Mouse (Mus musculus): ENCODE results near the gene Ankrd13a. TPM values are rescaled to one million over a fixed set of nuclear protein-coding genes. Genes with fewer than 3 reads are reported as not detected.
"Not testable (repeated sequence)": the region's sequence is repeated elsewhere in the genome, so short reads cannot be mapped to it uniquely, and the experiment has no call there.

The Ankrd13a gene
- total and polyA plus RNA-seq, 2 experiments: 11.4 to 15.9 TPM

DNA sequence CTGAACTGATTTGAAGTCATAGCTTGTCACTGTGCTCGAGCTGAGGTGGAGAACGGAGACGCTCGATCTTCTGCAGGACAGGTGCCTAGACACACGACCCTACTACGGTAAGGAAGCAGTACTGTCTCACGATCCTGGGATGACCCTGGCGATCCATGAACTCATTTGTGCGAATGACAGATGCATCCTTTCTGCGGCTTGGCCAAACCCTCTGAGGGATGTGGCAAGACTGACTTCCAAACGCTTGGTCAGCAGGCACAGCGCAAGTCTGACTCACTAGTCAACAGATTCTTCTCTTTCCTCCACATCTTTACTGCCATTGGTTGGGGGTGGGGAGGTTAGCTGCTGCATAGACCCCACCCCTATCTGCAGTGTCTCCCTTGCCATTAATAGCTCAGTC, 53.0 kb downstream of the Ankrd13a start:
- Histone ChIP-seq H3K9ac (ENCODE audit: low read depth, low read length) (no peak overlapping the region), H3K4me1 (ENCODE audit: control insufficient read depth, insufficient read depth, low read length) (no peaks in the 10 kb centered on the region; the same call in 1 of the 2 replicates), H3K27ac (replicated peaks; ENCODE audit: insufficient read depth, low read depth, low read length) (no peak overlapping the region), H3K36me3 (ENCODE audit: control insufficient read depth, insufficient read depth, low read length) (no peaks in the 10 kb centered on the region), H3K79me2 (ENCODE audit: control insufficient read depth, insufficient read depth, low read length) (no peaks in the 10 kb centered on the region), H3K27me3 (ENCODE audit: control insufficient read depth, insufficient read depth, low read length) (no peaks in the 10 kb centered on the region), H3K4me3 (ENCODE audit: insufficient read depth, low read depth, low read length) (no peak overlapping the region)
- no peak for TF ChIP-seq POLR2A (IDR thresholded peaks at IDR 0.05; ENCODE audit: extremely low read depth, insufficient read depth, low read length)
- no peak for TF ChIP-seq CTCF (IDR thresholded peaks at IDR 0.05; ENCODE audit: low read depth, low read length)
- WGBS: 78% methylated on average over 12 of the region's 12 CpGs
- DNase-seq (ENCODE audit: extremely low read depth, low read depth, low spot score): no peak

DNA sequence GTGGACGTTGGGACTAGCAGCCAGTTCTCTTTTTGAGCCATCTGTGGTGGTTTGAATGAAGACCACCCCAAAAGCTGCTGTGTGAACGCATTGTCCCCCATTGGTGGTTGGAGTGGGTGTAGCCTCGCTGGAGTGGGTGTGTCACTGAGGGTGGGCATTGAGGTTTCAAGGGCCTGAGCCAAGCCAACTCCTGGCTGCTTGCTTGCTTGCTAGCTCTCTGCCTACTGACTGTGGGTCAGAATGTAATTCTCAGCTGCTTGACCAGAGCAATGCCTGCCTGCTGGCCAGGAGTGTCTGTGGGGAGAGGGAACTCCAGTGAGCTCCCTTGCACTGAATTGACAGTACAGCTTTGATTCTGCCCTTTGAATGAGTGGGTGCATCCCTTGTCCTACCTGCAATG, 55.3 kb downstream of the Ankrd13a start:
- TF ChIP-seq POLR2A (IDR thresholded peaks at IDR 0.05; ENCODE audit: extremely low read depth, insufficient read depth, low read length): no peak
- no peak for TF ChIP-seq CTCF (IDR thresholded peaks at IDR 0.05; ENCODE audit: low read depth, low read length)
- H3K9ac ChIP-seq (ENCODE audit: low read depth, low read length): no peak overlapping the region
- no peaks in the 10 kb centered on the region for H3K79me2 ChIP-seq (ENCODE audit: control insufficient read depth, insufficient read depth, low read length)
- H3K27me3 ChIP-seq (ENCODE audit: control insufficient read depth, insufficient read depth, low read length): no peaks in the 10 kb centered on the region
- H3K36me3 ChIP-seq (ENCODE audit: control insufficient read depth, insufficient read depth, low read length): no peaks in the 10 kb centered on the region
- DNase-seq (ENCODE audit: extremely low read depth, low read depth, low spot score): no peak
- no peak overlapping the region for H3K27ac ChIP-seq (replicated peaks; ENCODE audit: insufficient read depth, low read depth, low read length)
- whole genome bisulfite sequencing: 74% methylated on average over 3 of the region's 3 CpGs
- no peak overlapping the region for H3K4me3 ChIP-seq (ENCODE audit: insufficient read depth, low read depth, low read length)
- H3K4me1 ChIP-seq (ENCODE audit: control insufficient read depth, insufficient read depth, low read length): no peaks in the 10 kb centered on the region; the same call in 1 of the 2 replicates

DNA sequence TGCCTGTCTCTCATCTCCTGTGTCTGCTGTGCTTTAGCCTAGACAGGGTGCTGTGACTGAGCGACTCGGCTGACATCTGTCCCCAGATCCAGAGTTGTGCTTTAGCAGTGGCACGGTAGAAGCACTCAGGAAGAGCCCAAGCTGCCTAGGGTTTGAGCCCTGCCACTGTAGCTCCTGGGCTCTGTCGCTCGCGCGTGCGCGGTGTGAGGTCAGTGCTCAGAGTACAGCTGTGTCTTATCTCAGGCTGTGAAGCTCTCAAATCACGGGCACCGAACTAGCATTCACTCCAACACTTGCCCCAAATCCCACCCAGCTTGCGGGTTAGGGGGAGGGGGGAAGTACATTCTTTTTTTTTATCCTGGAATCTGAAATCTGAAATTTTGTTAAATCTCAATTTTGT, 62.4 kb downstream of the Ankrd13a start:
- Histone ChIP-seq H3K27ac (replicated peaks; ENCODE audit: insufficient read depth, low read depth, low read length) (no peak overlapping the region), H3K27me3 (ENCODE audit: control insufficient read depth, insufficient read depth, low read length) (no peaks in the 10 kb centered on the region; the same call in 1 of the 2 replicates), H3K36me3 (ENCODE audit: control insufficient read depth, insufficient read depth, low read length) (no peaks in the 10 kb centered on the region), H3K4me1 (ENCODE audit: control insufficient read depth, insufficient read depth, low read length) (no peaks in the 10 kb centered on the region), H3K4me3 (ENCODE audit: insufficient read depth, low read depth, low read length) (no peak overlapping the region), H3K79me2 (ENCODE audit: control insufficient read depth, insufficient read depth, low read length) (no peaks in the 10 kb centered on the region), H3K9ac (ENCODE audit: low read depth, low read length) (no peak overlapping the region)
- TF ChIP-seq POLR2A (IDR thresholded peaks at IDR 0.05; ENCODE audit: extremely low read depth, insufficient read depth, low read length) (no peak), CTCF (IDR thresholded peaks at IDR 0.05; ENCODE audit: low read depth, low read length) (no peak)
- 67% methylated on average over 12 of the region's 12 CpGs for WGBS
- no peak for DNase-seq (ENCODE audit: extremely low read depth, low read depth, low spot score)

DNA sequence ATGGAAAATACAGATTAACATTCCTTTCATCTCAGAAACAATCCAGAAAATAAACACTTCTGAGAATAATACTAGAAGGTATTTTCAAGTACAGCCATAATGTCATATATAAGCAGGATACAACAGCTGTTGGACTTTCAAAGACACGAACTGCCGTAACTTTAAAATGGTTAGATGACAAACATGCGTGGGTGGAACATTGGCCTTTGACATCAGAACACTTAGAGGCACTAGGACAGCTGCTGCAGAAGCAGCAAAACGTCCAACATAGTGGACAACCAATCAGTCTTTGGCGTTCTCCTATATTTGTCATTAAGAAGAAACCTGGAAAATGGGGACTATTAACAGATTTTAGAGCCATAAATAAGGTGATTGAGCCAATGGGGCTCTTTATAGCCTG, 66.0 kb downstream of the Ankrd13a start:
- H3K36me3 ChIP-seq (ENCODE audit: control insufficient read depth, insufficient read depth, low read length); H3K4me1 ChIP-seq (ENCODE audit: control insufficient read depth, insufficient read depth, low read length); H3K9ac ChIP-seq (ENCODE audit: low read depth, low read length); DNase-seq (ENCODE audit: extremely low read depth, low read depth, low spot score); H3K4me3 ChIP-seq (ENCODE audit: insufficient read depth, low read depth, low read length); H3K27me3 ChIP-seq (ENCODE audit: control insufficient read depth, insufficient read depth, low read length); H3K27ac ChIP-seq (replicated peaks; ENCODE audit: insufficient read depth, low read depth, low read length); H3K79me2 ChIP-seq (ENCODE audit: control insufficient read depth, insufficient read depth, low read length): not testable (repeated sequence)
- 22% methylated on average over 5 of the region's 5 CpGs for WGBS

DNA sequence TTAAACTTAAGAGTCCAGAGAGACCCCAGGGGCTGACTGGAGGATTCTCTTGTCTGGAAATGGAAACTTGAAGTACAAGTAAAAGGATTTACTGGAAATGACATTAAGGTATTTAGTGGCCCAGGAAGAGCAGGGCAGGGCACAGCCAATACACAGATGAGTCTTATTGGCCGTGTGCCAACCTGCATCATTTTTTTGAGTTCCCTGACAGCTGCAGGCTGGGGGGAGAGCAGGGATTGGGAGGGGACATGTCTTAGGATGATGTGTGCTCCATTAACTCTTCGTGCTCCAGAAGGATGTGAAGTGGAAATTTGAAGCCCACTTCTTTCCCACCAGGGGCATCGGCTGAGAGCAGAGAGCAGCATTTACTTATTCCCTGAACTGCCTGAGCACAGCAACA, 67.7 kb downstream of the Ankrd13a start:
- WGBS: 68% methylated on average over 3 of the region's 3 CpGs
- not testable (repeated sequence) for H3K36me3 ChIP-seq (ENCODE audit: control insufficient read depth, insufficient read depth, low read length); H3K4me3 ChIP-seq (ENCODE audit: insufficient read depth, low read depth, low read length); H3K27ac ChIP-seq (replicated peaks; ENCODE audit: insufficient read depth, low read depth, low read length); H3K9ac ChIP-seq (ENCODE audit: low read depth, low read length); H3K4me1 ChIP-seq (ENCODE audit: control insufficient read depth, insufficient read depth, low read length); H3K27me3 ChIP-seq (ENCODE audit: control insufficient read depth, insufficient read depth, low read length); H3K79me2 ChIP-seq (ENCODE audit: control insufficient read depth, insufficient read depth, low read length); DNase-seq (ENCODE audit: extremely low read depth, low read depth, low spot score)

DNA sequence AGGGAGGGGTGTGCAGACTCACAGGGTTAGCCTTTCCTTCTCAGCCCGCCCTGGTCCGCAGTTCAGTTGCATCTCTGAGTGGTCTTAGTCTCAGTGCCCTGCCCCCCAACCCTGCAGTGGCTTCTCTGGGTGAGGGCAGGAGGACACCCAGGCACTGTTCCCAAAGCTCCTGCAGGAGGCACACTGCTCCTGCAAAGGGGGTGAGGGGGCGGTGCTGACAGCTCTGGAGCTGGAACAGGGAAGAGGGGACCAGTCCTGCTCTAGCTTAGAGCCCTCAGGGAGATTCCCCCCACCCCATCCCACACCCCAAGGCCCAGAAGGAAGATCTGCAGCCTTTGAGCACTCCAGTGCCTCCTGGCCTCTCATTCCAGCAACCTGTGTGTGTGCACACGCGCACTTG, 68.2 kb downstream of the Ankrd13a start:
- Histone ChIP-seq H3K27ac (replicated peaks; ENCODE audit: insufficient read depth, low read depth, low read length) (no peak overlapping the region), H3K4me3 (ENCODE audit: insufficient read depth, low read depth, low read length) (no peak overlapping the region), H3K27me3 (ENCODE audit: control insufficient read depth, insufficient read depth, low read length) (no peaks in the 10 kb centered on the region; the same call in 1 of the 2 replicates), H3K36me3 (ENCODE audit: control insufficient read depth, insufficient read depth, low read length) (no peaks in the 10 kb centered on the region), H3K4me1 (ENCODE audit: control insufficient read depth, insufficient read depth, low read length) (no peaks in the 10 kb centered on the region), H3K79me2 (ENCODE audit: control insufficient read depth, insufficient read depth, low read length) (no peaks in the 10 kb centered on the region), H3K9ac (ENCODE audit: low read depth, low read length) (no peak overlapping the region)
- no peak for DNase-seq (ENCODE audit: extremely low read depth, low read depth, low spot score)
- TF ChIP-seq POLR2A (IDR thresholded peaks at IDR 0.05; ENCODE audit: extremely low read depth, insufficient read depth, low read length): no peak
- no peak for TF ChIP-seq CTCF (IDR thresholded peaks at IDR 0.05; ENCODE audit: low read depth, low read length)
- 86% methylated on average over 5 of the region's 5 CpGs for WGBS

DNA sequence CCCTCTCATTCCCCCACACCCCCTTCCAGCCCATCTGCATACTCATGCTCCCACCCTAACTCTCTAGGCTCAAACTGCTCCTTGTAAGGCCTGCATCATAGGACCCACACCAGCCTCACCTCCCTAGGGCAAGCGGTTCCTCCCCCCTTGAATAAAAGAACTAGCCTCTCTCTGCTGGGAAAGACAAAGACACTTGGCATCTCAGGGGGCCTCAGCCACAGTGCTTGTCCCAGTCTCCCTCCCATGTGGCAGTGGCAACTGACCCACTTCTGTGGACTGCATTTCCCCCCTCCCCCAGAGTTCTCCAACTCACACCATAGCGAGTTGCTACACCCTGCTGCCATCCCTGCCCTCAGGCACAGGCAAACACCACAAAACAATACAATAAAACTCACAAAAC, 69.9 kb downstream of the Ankrd13a start:
- WGBS: 94% methylated on average over 2 of the region's 2 CpGs
- H3K27ac ChIP-seq (replicated peaks; ENCODE audit: insufficient read depth, low read depth, low read length); H3K27me3 ChIP-seq (ENCODE audit: control insufficient read depth, insufficient read depth, low read length); DNase-seq (ENCODE audit: extremely low read depth, low read depth, low spot score); H3K4me3 ChIP-seq (ENCODE audit: insufficient read depth, low read depth, low read length); H3K79me2 ChIP-seq (ENCODE audit: control insufficient read depth, insufficient read depth, low read length); H3K36me3 ChIP-seq (ENCODE audit: control insufficient read depth, insufficient read depth, low read length); H3K9ac ChIP-seq (ENCODE audit: low read depth, low read length); H3K4me1 ChIP-seq (ENCODE audit: control insufficient read depth, insufficient read depth, low read length): not testable (repeated sequence)
